Mouse (Mus musculus): ENCODE measurements around the gene Sarnp.

GRCm38 (mm10) chr10:128850339-128850738 lies 33.2 kb downstream of the Sarnp start:
- TF ChIP-seq CTCF (IDR thresholded peaks at IDR 0.05; ENCODE audit: low read depth) = no peak
- no peak for TF ChIP-seq EP300 (IDR thresholded peaks at IDR 0.05; ENCODE audit: low read depth)
